Mouse (Mus musculus) intestine, embryonic 15.5 days (tissue): ENCODE data around the gene Slc39a10. TPM values are rescaled to one million over a fixed set of nuclear protein-coding genes. Genes with fewer than 3 reads are reported as not detected.
"Not testable (repeated sequence)": the region's sequence is repeated elsewhere in the genome, so short reads cannot be mapped to it uniquely, and the experiment has no call there.

Experiments used
- ATAC-seq: fragments of 200-750 bp; cut with Nextera tagmentation; 2 replicates; pipeline ENCODE4 v1.8.0; 2017; ENCODE audit warnings: moderate TSS enrichment, moderate library complexity
- H3K27ac ChIP-seq: fragments of 300-500 bp; sonication (generic); 2 replicates; pipeline ENCODE4 v1.5.1; 2015; ENCODE audit warnings: mild to moderate bottlenecking, inconsistent platforms
- H3K27me3 ChIP-seq: fragments of 300-500 bp; sonication (generic); replicated peaks from 2 replicates; pipeline ENCODE4 v1.6.1; 2015; ENCODE audit warnings: inconsistent platforms
- H3K36me3 ChIP-seq: fragments of 300-500 bp; sonication (generic); 2 replicates; pipeline ENCODE4 v1.6.1; 2015; ENCODE audit warnings: inconsistent platforms
- H3K4me1 ChIP-seq: fragments of 300-500 bp; sonication (generic); replicated peaks from 2 replicates; pipeline ENCODE4 v1.6.1; 2015; ENCODE audit warnings: inconsistent platforms
- H3K4me2 ChIP-seq: fragments of 300-500 bp; sonication (generic); replicated peaks from 2 replicates; pipeline ENCODE4 v1.6.1; 2015; ENCODE audit warnings: mild to moderate bottlenecking, inconsistent platforms
- H3K4me3 ChIP-seq: fragments of 300-500 bp; sonication (generic); replicated peaks from 2 replicates; pipeline ENCODE4 v1.5.1; 2015; ENCODE audit warnings: inconsistent platforms
- H3K9ac ChIP-seq: fragments of 300-500 bp; sonication (generic); 2 replicates; pipeline ENCODE4 v1.6.1; 2015; ENCODE audit warnings: inconsistent platforms
- H3K9me3 ChIP-seq: fragments of 300-500 bp; sonication (generic); 2 replicates; pipeline ENCODE4 v1.6.1; 2016; ENCODE audit warnings: inconsistent platforms
- WGBS: fragments of 180-500 bp; shearing (Covaris S2); methylation state at CpG from one replicate; pipeline ENCODE4 v1.1.7; 2015; 5-methylcytosine and 5-hydroxymethylcytosine counted together
- polyA plus RNA-seq: library from polyadenylated mRNA; unstranded; fragments of >200 nt; fragmentation: Nextera tagmentation; extraction: Ambion mirVana; gene quantifications from 2 replicates; pipeline ENCODE4 v1.2.1, GENCODE M21; 2015

Slc39a10 gene
- polyA plus RNA-seq, 1 experiment from 2014 or later: 28.8 TPM

DNA sequence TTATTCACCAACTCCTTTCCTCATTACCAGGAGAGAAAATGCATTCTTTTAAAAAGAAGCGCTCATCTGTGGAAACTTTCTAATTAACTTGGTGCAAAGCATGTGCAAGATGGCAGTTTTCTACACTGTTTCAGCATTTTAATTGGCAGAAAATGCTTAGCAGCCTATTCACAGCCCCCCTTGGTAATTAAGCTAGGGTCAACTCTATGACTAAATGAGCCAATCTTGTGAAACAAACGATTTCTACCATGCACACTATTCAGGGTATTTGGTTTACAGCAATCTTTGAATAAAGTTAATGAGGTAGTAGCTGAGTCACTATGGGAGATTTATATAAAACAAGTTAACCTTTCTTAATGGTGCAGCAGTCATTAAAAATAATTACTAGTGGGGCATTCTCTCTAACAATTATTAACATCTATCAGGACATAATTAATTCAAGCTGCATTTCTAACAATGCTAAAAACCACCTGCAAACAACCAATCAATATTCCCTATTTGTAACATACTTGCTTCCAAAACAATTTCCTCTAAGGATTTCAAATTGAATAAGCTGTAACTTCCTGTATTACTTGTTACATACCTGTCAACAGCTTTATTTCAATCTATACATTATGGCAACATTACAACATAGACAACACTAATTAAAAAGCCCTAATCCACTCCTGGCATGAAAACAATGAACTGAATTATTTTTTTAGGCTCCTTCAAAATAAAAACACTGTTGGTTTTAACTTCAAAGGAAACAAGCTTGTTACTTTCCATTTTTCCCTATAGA, 62.4 kb downstream of the Slc39a10 start:
- Histone ChIP-seq H3K27ac (no peak overlapping the region), H3K9ac (no peak overlapping the region), H3K4me2 (no peak overlapping the region), H3K36me3 (peaks cover 3% of the 10 kb centered on the region), H3K9me3 (no peaks in the 10 kb centered on the region), H3K4me1 (no peaks in the 10 kb centered on the region), H3K4me3 (no peak overlapping the region), H3K27me3 (no peaks in the 10 kb centered on the region)
- no peak for ATAC-seq
- WGBS: 92% methylated on average over 2 of the region's 2 CpGs

DNA sequence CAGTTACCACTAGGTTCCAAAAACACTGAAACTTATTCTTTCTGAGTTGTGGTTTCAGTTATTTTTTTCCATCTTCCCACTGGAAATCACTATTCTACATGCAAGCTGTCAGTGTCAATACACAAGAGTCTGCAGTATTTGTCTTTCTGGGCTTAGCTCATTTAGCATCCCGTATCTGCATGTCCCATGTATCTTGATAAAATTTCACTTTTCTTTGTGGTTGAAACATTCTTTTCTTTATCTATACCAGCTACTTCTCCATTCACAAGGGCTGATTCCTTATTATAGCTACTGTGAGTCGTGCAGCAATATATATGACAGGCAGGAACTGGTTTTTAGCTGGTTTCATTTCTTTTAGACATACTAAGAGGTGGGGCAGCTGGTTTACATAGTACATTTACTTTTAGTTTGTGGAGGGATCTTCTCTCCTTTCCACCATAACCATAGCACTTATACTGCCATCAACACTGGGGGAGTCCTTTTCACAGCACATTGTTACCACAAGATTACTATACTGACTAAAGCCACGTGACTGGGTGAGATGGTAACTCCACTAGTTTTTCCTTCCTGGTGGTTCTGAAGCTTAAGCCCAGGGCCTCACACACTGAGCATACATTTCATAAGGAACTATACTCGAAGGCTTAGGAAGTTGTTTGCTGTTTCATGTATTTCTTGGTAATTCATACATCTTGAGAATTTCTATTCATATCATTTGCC, 70.2 kb downstream of the Slc39a10 start:
- peaks cover 3% of the 10 kb centered on the region; the same call in 1 of the 2 replicates for H3K36me3 ChIP-seq
- no peaks in the 10 kb centered on the region for H3K27me3 ChIP-seq
- no peak overlapping the region for H3K27ac ChIP-seq
- no peak overlapping the region for H3K9ac ChIP-seq
- no peak overlapping the region for H3K4me3 ChIP-seq
- 84% methylated on average over 4 of the region's 4 CpGs for WGBS
- no peaks in the 10 kb centered on the region for H3K4me1 ChIP-seq
- ATAC-seq: no peak
- H3K4me2 ChIP-seq: no peak overlapping the region
- no peaks in the 10 kb centered on the region for H3K9me3 ChIP-seq

DNA sequence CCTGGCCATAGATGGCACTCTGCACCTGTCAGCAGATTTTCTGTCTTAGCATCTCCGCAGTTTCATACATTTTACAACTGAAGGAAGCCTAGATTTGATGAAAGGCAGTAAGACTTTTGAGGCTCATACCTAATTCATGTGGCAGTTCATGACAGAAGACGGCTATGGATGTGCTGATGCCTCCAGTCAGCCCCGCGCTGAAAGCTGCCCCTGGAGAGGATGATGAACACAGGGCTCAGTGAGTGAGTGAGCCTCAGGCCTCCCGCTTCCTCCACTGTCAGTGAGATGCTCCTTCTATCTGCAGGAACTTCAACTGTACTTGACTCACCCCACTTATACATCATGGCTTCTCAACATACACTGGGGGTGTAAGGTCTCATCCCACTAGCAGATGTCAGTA, 74.7 kb downstream of the Slc39a10 start:
- H3K9ac ChIP-seq: no peak overlapping the region
- H3K27ac ChIP-seq: no peak overlapping the region
- no peaks in the 10 kb centered on the region for H3K27me3 ChIP-seq
- no peaks in the 10 kb centered on the region for H3K4me1 ChIP-seq
- peaks cover 3% of the 10 kb centered on the region; the same call in 1 of the 2 replicates for H3K36me3 ChIP-seq
- H3K9me3 ChIP-seq: no peaks in the 10 kb centered on the region
- no peak overlapping the region for H3K4me2 ChIP-seq
- no peak for ATAC-seq
- WGBS: 94% methylated on average over 5 of the region's 5 CpGs
- H3K4me3 ChIP-seq: no peak overlapping the region

DNA sequence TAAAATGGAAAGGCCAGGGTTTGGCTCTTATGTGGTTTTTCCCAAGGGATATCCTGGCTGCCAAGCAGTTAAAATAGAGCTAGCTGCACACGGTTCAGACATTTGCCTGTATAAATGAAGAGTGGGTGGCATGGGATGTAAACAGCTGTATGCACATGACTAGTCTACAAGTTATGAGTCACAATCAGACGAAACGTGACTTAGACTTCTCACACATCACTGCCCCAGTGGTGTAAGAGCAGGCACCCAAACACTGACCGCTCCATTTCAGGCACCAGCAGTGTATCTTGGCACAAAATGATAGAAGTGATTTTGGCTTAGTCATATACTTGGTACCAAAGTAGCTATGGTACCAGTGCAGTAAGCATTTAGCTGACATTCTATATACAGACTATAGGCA, 84.0 kb downstream of the Slc39a10 start:
- H3K27ac ChIP-seq, ATAC-seq, H3K4me1 ChIP-seq, H3K4me3 ChIP-seq, H3K9me3 ChIP-seq, H3K9ac ChIP-seq, H3K27me3 ChIP-seq, H3K4me2 ChIP-seq, H3K36me3 ChIP-seq: not testable (repeated sequence)
- 85% methylated on average over 4 of the region's 4 CpGs for WGBS

DNA sequence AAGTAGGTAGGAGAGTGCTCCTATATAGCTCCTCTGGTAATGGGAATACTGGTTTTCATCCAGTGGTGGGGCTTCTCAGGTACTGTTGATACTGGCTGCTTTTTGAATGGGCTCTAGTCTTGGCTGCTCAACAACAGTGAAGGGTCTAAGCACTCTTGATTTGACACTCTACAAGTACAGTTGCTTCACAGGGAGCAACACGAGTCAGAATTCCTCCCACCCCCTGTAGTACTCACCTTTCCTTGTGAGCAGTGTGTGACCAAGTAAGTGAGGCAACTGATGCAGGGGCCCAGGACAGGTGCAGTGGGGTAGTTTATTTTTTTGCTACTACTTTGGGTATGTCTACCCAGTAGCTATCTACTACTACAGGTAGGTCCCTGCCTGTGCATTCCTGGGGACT, 87.6 kb downstream of the Slc39a10 start:
- Histone ChIP-seq H3K4me2 (no peak overlapping the region), H3K9me3 (no peaks in the 10 kb centered on the region), H3K27ac (no peak overlapping the region), H3K27me3 (no peaks in the 10 kb centered on the region), H3K4me1 (no peaks in the 10 kb centered on the region), H3K36me3 (no peaks in the 10 kb centered on the region), H3K4me3 (no peak overlapping the region), H3K9ac (no peak overlapping the region)
- no peak for ATAC-seq
- 74% methylated on average over 1 of the region's 1 CpGs for WGBS

DNA sequence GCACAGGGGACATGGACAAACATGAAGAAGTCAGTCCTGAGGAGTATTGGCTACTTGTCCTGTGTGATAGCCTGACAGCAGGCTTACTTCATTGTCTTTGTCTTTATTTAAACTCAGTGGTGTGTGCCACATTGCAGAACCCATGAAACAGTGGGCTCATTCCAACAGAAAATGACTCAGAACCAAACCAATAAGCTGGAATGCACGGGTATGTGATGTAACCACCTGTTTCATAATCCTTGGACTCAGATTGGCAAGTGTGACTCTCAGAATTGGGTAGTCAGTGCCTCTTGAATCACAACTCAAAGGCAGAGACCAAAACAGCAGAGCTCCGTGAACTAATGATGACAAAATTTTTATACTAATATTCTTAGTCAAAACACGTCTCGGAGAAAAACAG, 110.4 kb downstream of the Slc39a10 start:
- not testable (repeated sequence) for ATAC-seq

DNA sequence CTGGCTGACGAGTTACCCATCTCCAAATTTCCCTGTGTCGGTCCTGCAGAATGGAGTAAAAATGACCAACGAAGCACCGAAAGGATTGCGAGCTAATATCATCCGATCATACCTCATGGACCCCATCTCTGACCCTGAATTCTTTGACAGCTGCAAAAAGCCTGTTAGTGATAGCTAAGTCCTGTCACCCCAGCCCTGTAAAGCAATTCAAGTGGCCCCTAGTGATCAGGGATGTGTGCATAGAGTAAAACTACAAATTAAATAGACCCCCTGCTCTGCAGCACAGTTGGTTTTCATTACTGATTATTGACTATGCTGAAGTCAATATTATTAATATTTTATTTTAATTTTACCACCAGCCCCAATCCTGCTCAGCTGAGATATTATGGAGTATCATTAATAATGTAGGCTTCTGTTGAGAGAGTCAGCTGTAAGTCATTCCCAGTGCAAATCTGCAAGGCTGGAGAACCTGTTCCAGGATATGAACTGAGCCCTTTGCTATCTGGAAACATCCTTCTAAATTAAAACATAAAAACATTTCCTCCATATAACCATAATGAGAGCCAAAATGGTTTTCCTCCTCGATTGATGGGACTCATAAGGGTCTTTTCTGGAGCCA, 122.5 kb downstream of the Slc39a10 start:
- WGBS: 87% methylated on average over 7 of the region's 7 CpGs
- H3K27ac ChIP-seq, ATAC-seq: not testable (repeated sequence)

More for the DNA sequence above, 110.4 kb downstream of the Slc39a10 start:
- not testable (repeated sequence) for H3K4me2 ChIP-seq, H3K4me1 ChIP-seq, H3K9me3 ChIP-seq, H3K27me3 ChIP-seq, H3K27ac ChIP-seq, H3K9ac ChIP-seq, H3K36me3 ChIP-seq, H3K4me3 ChIP-seq
- 83% methylated on average over 4 of the region's 4 CpGs for WGBS

DNA sequence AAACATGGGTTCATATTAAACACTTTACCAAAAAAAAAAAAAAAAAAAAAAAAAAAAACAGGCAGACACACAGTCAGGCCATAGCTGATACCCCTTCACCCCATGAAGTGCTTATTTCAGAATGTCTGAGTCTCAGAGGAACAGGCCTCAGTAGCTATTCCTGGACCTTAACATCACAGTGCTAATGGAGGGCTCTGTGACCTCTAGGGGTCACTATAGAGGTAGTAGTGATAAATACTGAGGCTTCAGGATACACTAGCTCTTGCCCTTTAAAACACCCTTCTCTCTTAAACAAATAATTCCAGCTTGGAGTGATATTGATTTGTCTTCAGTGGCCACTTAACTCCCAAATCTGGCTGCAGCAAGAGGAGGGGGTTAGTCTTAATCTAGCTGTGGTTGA, 123.3 kb downstream of the Slc39a10 start:
- not testable (repeated sequence) for H3K9ac ChIP-seq, H3K9me3 ChIP-seq, ATAC-seq, H3K27me3 ChIP-seq, H3K4me3 ChIP-seq, H3K27ac ChIP-seq, H3K4me1 ChIP-seq, H3K4me2 ChIP-seq, H3K36me3 ChIP-seq

More for the DNA sequence above, 122.5 kb downstream of the Slc39a10 start:
- not testable (repeated sequence) for H3K27me3 ChIP-seq, H3K4me2 ChIP-seq, H3K4me3 ChIP-seq, H3K36me3 ChIP-seq, H3K4me1 ChIP-seq, H3K9me3 ChIP-seq, H3K9ac ChIP-seq

DNA sequence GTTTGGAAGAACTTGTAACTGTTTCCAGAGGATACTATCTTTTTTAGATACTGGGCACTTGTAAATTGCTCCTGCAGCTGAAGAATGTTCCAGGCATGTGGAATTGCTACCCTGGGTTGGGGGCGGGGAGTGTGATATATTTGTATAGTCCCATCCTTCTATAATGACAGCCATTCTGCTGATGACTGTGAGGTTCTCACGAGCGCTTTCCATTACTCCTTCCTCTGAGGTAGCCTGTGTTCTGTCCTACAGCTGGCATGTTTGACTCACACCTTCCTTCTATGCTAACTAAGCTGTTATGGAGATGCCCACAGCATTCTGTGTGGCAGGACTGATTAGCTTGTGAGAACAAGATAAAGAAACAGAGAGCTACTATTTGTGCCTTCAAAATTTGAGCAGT, 128.1 kb downstream of the Slc39a10 start:
- 38% methylated on average over 3 of the region's 3 CpGs for WGBS
- not testable (repeated sequence) for ATAC-seq, H3K4me1 ChIP-seq

More for the DNA sequence above, 128.1 kb downstream of the Slc39a10 start:
- not testable (repeated sequence) for H3K36me3 ChIP-seq, H3K9ac ChIP-seq, H3K4me3 ChIP-seq, H3K9me3 ChIP-seq, H3K4me2 ChIP-seq, H3K27me3 ChIP-seq, H3K27ac ChIP-seq
